Mouse (Mus musculus) erythroblast, embryonic 14.5 days (primary cell): ENCODE measurements around the gene Capn3. TPM values are rescaled to one million over a fixed set of nuclear protein-coding genes. Genes with fewer than 3 reads are reported as not detected.

Experiments
- H3K27me3 ChIP-seq: 2 replicates; pipeline ENCODE4 v1.6.1; 2012; ENCODE audit warnings: inconsistent platforms; ENCODE audit not compliant: control insufficient read depth
- H3K36me3 ChIP-seq: 2 replicates; pipeline ENCODE4 v1.6.1; 2012; ENCODE audit warnings: mild to moderate bottlenecking, inconsistent platforms; ENCODE audit not compliant: control insufficient read depth
- H3K4me1 ChIP-seq: 2 replicates; pipeline ENCODE4 v1.6.1; 2012; ENCODE audit warnings: inconsistent platforms; ENCODE audit not compliant: control insufficient read depth
- H3K4me3 ChIP-seq: replicated peaks from 2 replicates; pipeline ENCODE3; 2012; ENCODE audit warnings: moderate library complexity, mild to moderate bottlenecking, inconsistent platforms
- H3K9me3 ChIP-seq: 2 replicates; pipeline ENCODE4 v1.6.1; 2012; ENCODE audit warnings: low read length, inconsistent platforms, mixed read lengths; ENCODE audit not compliant: control insufficient read depth
- GATA1 ChIP-seq: IDR thresholded peaks from 2 replicates; pipeline ENCODE4 v1.6.1; 2012; ENCODE audit warnings: low read length, inconsistent platforms, mixed read lengths
- TAL1 ChIP-seq: IDR thresholded peaks from 3 replicates; pipeline ENCODE4 v1.6.1; 2012; ENCODE audit warnings: low read length, inconsistent platforms, mixed read lengths
- polyA plus RNA-seq: library from polyadenylated mRNA; stranded (reverse); fragments of >175 nt; gene quantifications from 2 replicates; pipeline ENCODE4 v1.2.3, GENCODE M21; 2012

The Capn3 gene
- polyA plus RNA-seq, 1 experiment: not detected

DNA sequence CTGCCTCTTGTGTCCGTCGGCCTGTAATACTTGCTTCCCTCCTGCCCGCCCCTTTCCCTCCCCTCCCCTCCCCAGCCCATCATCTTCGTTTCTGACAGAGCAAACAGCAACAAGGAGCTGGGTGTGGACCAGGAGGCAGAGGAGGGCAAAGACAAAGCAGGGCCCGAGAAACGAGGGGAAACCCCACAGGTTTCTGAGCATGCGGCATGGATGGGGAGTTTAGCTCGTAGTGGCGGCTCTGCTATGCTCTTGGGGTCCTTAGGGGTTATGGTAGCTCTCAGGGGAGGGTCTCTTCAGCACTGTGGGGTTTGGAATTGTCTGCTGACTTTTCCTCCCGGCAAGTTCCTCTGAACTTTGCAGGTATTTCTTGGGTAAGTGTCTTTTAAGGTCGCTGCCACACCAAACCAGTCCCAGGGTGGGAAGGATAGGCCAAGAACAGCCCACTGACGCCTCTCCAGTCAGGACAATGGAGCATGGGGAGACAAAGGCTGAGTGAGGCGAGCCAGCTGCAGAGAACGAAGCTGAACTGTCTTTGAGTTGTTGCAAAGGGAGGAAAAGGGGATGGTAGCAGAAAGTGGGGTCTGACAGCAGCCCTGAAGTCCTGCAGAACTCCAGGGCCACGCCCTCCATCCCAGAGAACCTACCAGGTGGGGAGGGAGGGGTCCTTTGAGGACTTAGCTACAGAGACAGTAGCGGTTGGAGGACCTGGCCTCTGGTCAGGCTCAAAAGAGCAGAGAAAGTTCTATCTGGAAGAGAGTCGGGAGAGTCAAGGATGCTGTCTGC is 45.5 kb downstream of the Capn3 start:
- peaks cover 5% of the 10 kb centered on the region; the same call in 1 of the 2 replicates for H3K36me3 ChIP-seq
- no peaks in the 10 kb centered on the region for H3K9me3 ChIP-seq
- H3K27me3 ChIP-seq: no peaks in the 10 kb centered on the region
- no peaks in the 10 kb centered on the region; the same call in 1 of the 2 replicates for H3K4me1 ChIP-seq
- no peak for TF ChIP-seq TAL1
- TF ChIP-seq GATA1: no peak
- no peak overlapping the region for H3K4me3 ChIP-seq

DNA sequence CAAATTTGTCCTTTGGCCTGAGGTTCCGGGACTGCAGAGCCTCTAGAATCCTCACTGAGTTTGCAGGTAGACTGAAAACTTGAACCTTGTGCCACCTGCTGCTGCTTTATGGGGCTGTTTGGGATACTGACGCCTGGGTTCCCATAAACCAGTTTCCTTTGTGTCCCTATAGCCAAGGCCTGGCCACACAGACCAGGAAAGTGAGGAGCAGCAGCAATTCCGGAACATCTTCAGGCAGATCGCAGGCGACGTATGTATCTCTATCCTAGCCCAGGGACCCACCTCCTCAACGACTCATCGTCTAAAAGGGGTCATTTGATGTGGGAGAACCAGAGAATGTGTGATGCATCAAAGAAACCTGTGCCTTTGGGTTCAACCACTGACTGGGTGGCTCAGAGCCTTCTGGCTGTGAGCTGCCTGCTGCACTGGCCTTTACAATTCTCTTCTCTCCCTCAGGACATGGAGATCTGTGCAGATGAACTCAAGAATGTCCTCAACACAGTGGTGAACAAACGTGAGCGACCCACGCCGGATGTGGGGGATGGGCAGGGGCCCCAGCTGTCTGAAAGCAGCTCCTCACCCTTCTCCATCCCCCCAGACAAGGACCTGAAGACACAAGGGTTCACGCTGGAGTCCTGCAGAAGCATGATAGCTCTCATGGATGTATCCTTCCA is 46.2 kb downstream of the Capn3 start:
- H3K4me1 ChIP-seq: no peaks in the 10 kb centered on the region; the same call in 1 of the 2 replicates
- no peaks in the 10 kb centered on the region for H3K27me3 ChIP-seq
- H3K9me3 ChIP-seq: no peaks in the 10 kb centered on the region
- H3K4me3 ChIP-seq: no peak overlapping the region
- peaks cover 5% of the 10 kb centered on the region; the same call in 1 of the 2 replicates for H3K36me3 ChIP-seq
- TF ChIP-seq GATA1 (no peak), TAL1 (no peak)

DNA sequence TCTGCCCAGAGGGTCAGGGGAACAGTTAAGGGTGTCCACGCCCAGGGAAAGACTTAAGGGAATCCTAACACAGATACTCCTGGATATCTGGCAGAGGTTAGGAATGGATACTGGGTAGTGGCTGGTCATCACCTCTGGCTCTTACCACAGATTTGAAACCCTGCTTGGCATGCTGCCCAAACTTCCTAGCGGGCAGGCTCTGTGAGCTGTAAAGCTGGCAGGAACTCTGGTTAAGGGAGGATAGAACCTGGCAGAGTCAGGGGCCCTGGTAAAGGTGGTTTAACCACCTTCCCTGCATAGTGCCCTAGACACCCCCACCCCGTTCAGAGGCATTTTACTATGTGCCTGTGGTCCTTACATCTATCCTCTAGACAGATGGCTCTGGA is 46.8 kb downstream of the Capn3 start:
- no peak overlapping the region for H3K4me3 ChIP-seq
- no peaks in the 10 kb centered on the region; the same call in 1 of the 2 replicates for H3K4me1 ChIP-seq
- H3K9me3 ChIP-seq: no peaks in the 10 kb centered on the region
- no peaks in the 10 kb centered on the region for H3K27me3 ChIP-seq
- peaks cover 5% of the 10 kb centered on the region; the same call in 1 of the 2 replicates for H3K36me3 ChIP-seq
- TF ChIP-seq TAL1: no peak
- TF ChIP-seq GATA1: no peak

DNA sequence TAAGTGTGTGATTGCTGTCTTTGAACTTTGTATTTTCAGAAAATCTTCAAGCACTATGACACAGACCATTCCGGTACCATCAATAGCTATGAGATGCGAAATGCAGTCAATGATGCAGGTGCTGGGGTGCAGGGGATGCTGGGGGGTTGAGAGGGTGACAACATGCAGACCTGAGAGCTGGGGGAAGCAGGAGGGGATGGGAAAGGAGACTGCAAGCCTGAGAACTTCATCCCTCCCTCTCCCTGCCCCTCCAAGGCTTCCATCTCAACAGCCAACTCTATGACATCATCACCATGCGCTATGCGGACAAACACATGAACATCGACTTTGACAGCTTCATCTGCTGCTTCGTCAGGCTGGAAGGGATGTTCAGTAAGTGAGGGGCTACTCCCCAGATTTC is 47.3 kb downstream of the Capn3 start:
- Histone ChIP-seq H3K4me3 (no peak overlapping the region), H3K27me3 (no peaks in the 10 kb centered on the region), H3K9me3 (no peaks in the 10 kb centered on the region), H3K36me3 (peaks cover 7% of the 10 kb centered on the region), H3K4me1 (no peaks in the 10 kb centered on the region; the same call in 1 of the 2 replicates)
- TF ChIP-seq TAL1: no peak
- no peak for TF ChIP-seq GATA1

DNA sequence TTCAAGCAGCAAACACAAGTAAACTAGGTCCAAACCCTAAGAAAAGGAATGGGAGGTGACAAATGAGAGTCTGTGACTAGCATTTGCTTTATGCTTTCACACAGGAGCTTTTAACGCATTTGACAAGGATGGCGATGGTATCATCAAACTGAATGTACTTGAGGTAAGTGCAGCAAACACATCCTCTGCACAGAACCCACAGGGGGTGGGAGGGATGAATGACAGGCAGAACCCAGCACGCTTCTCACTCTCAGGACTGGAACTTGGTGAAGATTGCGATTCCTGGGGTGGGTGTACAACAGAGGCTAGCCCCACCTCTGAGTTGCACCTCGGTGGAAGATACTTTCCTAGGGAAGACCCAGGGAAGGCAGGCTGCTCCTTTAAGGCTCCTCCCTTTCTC is 48.2 kb downstream of the Capn3 start:
- H3K36me3 ChIP-seq: peaks cover 14% of the 10 kb centered on the region
- TF ChIP-seq TAL1 (no peak), GATA1 (no peak)
- no peaks in the 10 kb centered on the region for H3K9me3 ChIP-seq
- H3K4me3 ChIP-seq: no peak overlapping the region
- no peaks in the 10 kb centered on the region for H3K27me3 ChIP-seq
- no peaks in the 10 kb centered on the region; the same call in 1 of the 2 replicates for H3K4me1 ChIP-seq

DNA sequence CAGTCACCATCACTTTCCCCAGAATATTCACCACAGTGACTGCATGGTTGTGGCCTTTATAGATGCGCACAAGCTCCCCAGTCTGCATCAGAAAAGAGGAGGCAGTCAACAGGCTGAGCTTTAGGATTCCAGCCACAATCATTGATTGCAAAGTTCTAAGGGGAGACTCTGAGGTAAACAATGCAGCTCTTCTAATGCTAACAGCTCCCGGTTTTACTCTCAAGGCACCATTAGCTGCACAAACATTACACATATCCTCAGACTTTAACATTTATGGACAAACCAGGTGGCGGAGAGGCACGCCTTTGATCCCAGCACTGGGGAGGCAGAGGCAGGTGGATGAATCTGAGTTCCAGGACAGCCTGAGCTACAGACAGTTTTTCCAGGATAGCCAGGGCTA is 58.4 kb downstream of the Capn3 start:
- H3K27me3 ChIP-seq: no peaks in the 10 kb centered on the region
- no peaks in the 10 kb centered on the region for H3K9me3 ChIP-seq
- peaks cover 66% of the 10 kb centered on the region for H3K36me3 ChIP-seq
- TF ChIP-seq GATA1 (no peak), TAL1 (no peak)
- no peak overlapping the region for H3K4me3 ChIP-seq
- H3K4me1 ChIP-seq: no peaks in the 10 kb centered on the region

DNA sequence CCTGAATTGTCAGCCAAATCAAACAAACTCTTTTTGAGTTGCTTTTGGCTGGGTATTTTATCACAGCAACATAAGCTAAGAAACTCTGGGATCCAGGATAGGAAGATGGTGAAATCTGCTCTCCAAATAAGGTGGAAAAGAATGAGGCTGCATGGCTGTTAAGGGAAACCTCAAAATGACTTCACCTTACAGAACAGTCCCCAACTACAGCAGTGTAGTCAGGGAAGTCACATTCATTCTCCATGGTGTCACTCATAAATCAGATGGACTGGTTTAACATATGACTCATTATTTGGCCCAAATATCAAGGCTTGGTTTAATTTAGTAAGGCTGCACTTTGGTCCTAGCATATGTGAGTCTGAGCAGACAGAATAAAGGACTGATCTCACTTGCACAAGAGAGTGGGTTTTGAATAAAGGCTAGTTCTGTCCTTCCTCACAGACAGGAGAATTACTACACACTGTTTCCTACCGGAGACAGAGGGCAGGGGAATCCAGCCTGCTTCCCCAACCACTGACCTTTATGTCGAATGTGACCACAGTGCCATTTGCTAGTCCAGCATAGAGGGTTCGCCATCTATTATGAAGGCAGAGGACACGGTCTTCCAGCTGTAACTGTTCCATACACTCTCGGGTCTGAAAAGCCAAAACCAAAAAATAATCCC is 62.9 kb downstream of the Capn3 start:
- no peaks in the 10 kb centered on the region for H3K27me3 ChIP-seq
- peaks cover 69% of the 10 kb centered on the region for H3K36me3 ChIP-seq
- TF ChIP-seq GATA1 (no peak), TAL1 (no peak)
- H3K4me1 ChIP-seq: no peaks in the 10 kb centered on the region
- no peak overlapping the region for H3K4me3 ChIP-seq
- no peaks in the 10 kb centered on the region for H3K9me3 ChIP-seq

DNA sequence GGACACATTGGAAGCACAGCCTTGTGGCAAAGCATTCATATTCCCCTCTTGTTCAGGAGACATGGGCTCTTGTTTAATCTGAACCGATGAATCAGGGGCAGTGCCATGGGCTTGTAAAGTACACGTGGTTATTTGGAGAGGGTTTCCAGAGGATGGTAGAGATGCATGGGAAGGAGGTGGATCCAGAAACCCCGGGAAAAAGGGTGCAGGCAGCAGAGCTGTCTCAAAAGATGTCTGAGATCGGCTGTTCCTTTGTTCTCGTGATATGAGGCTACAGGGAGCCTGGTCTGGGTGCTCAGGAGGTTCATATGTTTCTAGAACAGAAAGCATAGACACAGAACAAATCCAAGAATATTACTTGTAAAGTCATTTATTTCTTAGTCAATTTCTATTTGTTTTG is 71.0 kb downstream of the Capn3 start:
- Histone ChIP-seq H3K9me3 (no peaks in the 10 kb centered on the region), H3K4me3 (no peak overlapping the region), H3K27me3 (no peaks in the 10 kb centered on the region), H3K4me1 (no peaks in the 10 kb centered on the region; the same call in 1 of the 2 replicates), H3K36me3 (peaks cover 76% of the 10 kb centered on the region)
- no peak for TF ChIP-seq TAL1
- no peak for TF ChIP-seq GATA1

DNA sequence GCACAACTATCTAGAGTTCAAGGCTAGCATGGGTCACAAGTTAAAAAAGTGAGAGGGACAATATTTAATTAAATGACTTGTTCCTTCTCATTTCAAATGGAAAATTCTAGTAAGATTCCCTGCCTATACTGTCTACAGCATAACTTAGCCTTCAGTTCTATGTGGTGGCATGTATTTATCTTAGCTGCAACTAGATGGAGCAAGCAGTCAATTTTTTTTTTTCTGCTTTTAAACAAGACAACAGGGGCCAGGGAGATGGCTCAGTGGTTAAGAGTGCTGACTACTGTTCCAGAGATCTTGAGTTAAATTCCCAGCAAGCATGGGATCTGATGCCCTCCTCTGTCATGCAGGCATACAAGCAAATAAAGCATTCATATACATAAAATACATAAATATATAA is 73.7 kb downstream of the Capn3 start:
- Histone ChIP-seq H3K4me1 (no peaks in the 10 kb centered on the region; the same call in 1 of the 2 replicates), H3K4me3 (no peak overlapping the region), H3K36me3 (peaks cover 82% of the 10 kb centered on the region), H3K9me3 (no peaks in the 10 kb centered on the region), H3K27me3 (no peaks in the 10 kb centered on the region)
- no peak for TF ChIP-seq TAL1
- TF ChIP-seq GATA1: no peak
